Mouse (Mus musculus): Measurements from ENCODE around the gene Cxcr5. TPM values are rescaled to one million over a fixed set of nuclear protein-coding genes. Genes with fewer than 3 reads are reported as not detected.
"Not testable (repeated sequence)": the region's sequence is repeated elsewhere in the genome, so short reads cannot be mapped to it uniquely, and the experiment has no call there.

The Cxcr5 gene
- polyA plus RNA-seq, 1 experiment from 2014 or later, result 0.46 TPM

DNA sequence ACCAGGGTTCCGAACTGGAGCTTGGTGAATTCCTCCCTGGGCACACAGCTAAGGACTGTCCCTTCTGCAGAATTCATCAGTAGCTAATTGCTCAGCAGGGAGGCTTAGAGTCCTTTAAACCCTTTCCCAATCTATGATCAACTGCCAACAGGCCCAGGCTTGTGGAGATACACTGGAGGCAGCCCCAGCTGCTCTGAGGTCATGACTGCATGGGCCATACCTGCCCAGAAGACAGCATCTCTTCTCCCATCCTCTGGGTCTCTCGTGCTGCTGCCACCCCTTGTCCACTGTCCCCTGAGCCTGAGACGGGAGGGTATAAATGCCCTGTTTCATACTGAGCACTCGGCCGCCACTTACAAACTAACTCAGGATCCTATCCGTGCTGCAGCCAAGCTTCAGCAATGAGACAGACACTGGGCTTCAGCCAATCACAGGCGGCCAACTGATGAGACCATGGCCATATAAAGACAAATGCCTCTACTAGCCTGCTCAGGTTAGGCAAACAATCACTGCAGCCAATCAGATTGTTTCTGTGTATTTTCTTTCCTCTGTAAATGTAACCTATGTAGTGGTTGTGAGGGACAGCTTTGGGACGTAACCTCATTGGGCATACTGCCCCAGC, 25.1 kb upstream of the Cxcr5 start:
- Histone ChIP-seq H3K27me3 (no peaks in the 10 kb centered on the region), H3K9ac (no peak overlapping the region), H3K27ac (peak overlapping the region; percentile 38; the same call in 1 of the 2 replicates), H3K4me1 (peaks cover 6% of the 10 kb centered on the region; the same call in 1 of the 2 replicates), H3K36me3 (no peaks in the 10 kb centered on the region), H3K9me3 (no peaks in the 10 kb centered on the region), H3K4me3 (no peak overlapping the region), H3K4me2 (no peak overlapping the region)
- whole genome bisulfite sequencing, result 59% methylated on average over 8 of the region's 8 CpGs
- no peak for ATAC-seq (ENCODE audit: insufficient number of reproducible peaks, low FRiP score, low TSS enrichment, low read depth)

DNA sequence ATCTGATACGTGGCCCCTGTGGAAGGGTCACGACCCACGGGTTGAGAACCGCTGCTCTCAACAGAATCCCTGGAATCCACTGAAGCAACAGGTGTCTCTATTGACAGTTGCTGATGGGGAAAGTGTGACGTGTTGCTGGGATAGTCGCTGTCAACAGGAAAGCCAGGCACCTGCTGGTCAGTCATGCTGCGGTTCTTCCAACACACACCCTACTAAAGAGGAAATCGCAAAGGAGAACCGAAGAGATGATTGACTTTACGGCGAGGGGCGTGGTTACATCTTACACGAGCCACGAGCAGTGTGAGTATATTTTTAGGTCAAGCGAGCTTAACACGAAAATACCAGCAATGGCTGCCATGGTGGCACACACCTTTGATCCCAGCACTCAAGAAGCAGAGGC, 20.7 kb upstream of the Cxcr5 start:
- H3K9ac ChIP-seq, result no peak overlapping the region
- H3K27ac ChIP-seq, result no peak overlapping the region
- H3K4me3 ChIP-seq, result no peak overlapping the region
- 74% methylated on average over 16 of the region's 16 CpGs for WGBS
- H3K4me1 ChIP-seq, result peaks cover 6% of the 10 kb centered on the region; the same call in 1 of the 2 replicates
- no peak overlapping the region for H3K4me2 ChIP-seq
- no peaks in the 10 kb centered on the region for H3K36me3 ChIP-seq
- H3K9me3 ChIP-seq, result no peaks in the 10 kb centered on the region
- H3K27me3 ChIP-seq, result no peaks in the 10 kb centered on the region
- no peak for ATAC-seq (ENCODE audit: insufficient number of reproducible peaks, low FRiP score, low TSS enrichment, low read depth)

DNA sequence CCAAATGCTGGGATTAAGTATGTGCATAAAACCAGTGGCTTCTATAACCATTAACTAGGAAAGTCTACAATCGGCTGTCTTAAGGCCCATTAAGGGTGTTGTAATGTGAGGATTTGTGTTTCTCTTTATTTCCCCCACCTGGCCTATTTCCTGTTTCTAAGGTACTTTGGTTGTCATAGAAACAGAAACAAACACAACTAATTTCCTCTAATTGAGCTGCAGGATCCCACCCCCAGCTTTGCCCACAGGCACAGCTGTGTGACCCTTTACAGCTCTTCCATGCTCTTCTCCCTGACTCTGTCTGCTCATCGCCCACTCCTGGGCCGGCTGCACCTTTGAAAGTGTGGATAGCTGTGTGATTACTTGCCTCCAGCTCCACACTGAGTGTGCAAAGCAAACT, 19.7 kb upstream of the Cxcr5 start:
- H3K4me2 ChIP-seq, result no peak overlapping the region
- WGBS, result 14% methylated on average over 3 of the region's 3 CpGs
- no peak for ATAC-seq (ENCODE audit: insufficient number of reproducible peaks, low FRiP score, low TSS enrichment, low read depth)

DNA sequence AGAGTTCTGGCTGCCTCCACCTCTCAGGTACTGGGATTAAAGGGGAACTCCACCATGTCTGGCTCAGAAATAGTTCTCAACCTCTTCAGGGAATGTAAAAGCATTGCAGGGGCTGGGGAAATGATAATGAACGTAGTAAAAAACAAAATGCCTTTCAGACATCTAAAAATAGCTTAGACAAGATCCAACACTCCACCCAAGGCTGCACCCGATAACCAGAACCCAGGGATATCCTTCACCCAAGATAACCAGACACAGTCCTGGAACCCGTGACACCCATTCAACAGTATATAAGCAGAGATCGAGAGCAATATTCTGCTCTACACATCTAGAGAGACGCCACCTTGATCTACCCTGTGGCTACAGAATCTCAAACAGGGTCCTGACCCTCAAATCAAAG, 18.4 kb upstream of the Cxcr5 start:
- Histone ChIP-seq H3K27me3 (no peaks in the 10 kb centered on the region), H3K4me1 (no peaks in the 10 kb centered on the region), H3K36me3 (no peaks in the 10 kb centered on the region), H3K9me3 (no peaks in the 10 kb centered on the region), H3K4me3 (no peak overlapping the region), H3K27ac (no peak overlapping the region), H3K9ac (no peak overlapping the region), H3K4me2 (no peak overlapping the region)
- no peak for ATAC-seq (ENCODE audit: insufficient number of reproducible peaks, low FRiP score, low TSS enrichment, low read depth)
- 83% methylated on average over 5 of the region's 5 CpGs for WGBS

More for the DNA sequence above, 19.7 kb upstream of the Cxcr5 start:
- H3K4me1 ChIP-seq, result peaks cover under 1% of the 10 kb centered on the region; the same call in 1 of the 2 replicates
- H3K27ac ChIP-seq, result no peak overlapping the region
- no peaks in the 10 kb centered on the region for H3K9me3 ChIP-seq
- no peak overlapping the region for H3K4me3 ChIP-seq
- no peak overlapping the region for H3K9ac ChIP-seq
- H3K27me3 ChIP-seq, result no peaks in the 10 kb centered on the region
- no peaks in the 10 kb centered on the region for H3K36me3 ChIP-seq

DNA sequence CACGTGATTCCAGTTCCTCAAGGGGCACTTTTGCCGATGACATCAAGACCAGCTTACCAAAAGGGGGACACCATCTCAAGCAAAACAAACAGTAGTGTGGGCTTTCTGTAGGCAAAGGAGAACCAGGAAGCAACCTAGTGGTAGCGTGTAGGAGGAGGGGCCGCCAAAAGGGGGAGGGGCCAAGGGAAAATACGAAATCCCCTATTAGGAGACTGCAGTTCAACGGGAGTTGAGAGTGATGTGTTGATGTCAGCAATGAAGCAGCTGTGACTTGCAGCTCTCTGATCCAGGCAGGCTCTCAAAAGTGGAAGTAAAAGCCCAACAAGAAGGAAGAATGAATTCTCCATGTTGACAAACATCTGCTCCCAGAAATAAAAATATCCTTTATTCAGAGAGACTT, 17.7 kb upstream of the Cxcr5 start:
- ATAC-seq (ENCODE audit: insufficient number of reproducible peaks, low FRiP score, low TSS enrichment, low read depth), result no peak
- H3K4me3 ChIP-seq, result no peak overlapping the region
- H3K9ac ChIP-seq, result no peak overlapping the region

DNA sequence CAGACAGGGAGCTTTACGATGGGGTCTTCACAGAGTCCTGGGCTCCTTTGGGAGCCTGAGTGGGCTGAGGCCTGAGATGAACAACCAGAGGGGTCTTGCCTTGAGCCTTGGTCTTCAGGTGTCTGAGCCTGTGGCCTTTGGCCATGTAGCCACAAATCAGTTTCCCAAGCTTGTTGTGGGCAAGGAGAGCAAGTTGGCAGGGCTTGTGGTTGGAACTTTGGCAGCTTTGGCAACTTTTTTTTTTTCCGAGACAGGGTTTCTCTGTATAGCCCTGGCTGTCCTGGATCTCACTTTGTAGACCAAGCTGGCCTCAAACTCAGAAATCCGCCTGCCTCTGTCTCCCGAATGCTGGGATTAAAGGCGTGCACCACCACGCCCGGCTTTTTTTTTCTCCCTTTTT, 14.4 kb upstream of the Cxcr5 start:
- H3K4me3 ChIP-seq; H3K4me2 ChIP-seq; H3K4me1 ChIP-seq; H3K36me3 ChIP-seq; H3K9ac ChIP-seq; H3K27ac ChIP-seq; ATAC-seq (ENCODE audit: insufficient number of reproducible peaks, low FRiP score, low TSS enrichment, low read depth); H3K9me3 ChIP-seq; H3K27me3 ChIP-seq: not testable (repeated sequence)
- 87% methylated on average over 7 of the region's 7 CpGs for WGBS

More for the DNA sequence above, 17.7 kb upstream of the Cxcr5 start:
- no peak overlapping the region for H3K4me2 ChIP-seq
- no peaks in the 10 kb centered on the region for H3K4me1 ChIP-seq
- H3K27ac ChIP-seq, result no peak overlapping the region
- WGBS, result 32% methylated on average over 6 of the region's 6 CpGs
- no peaks in the 10 kb centered on the region for H3K9me3 ChIP-seq
- H3K27me3 ChIP-seq, result no peaks in the 10 kb centered on the region
- H3K36me3 ChIP-seq, result no peaks in the 10 kb centered on the region

DNA sequence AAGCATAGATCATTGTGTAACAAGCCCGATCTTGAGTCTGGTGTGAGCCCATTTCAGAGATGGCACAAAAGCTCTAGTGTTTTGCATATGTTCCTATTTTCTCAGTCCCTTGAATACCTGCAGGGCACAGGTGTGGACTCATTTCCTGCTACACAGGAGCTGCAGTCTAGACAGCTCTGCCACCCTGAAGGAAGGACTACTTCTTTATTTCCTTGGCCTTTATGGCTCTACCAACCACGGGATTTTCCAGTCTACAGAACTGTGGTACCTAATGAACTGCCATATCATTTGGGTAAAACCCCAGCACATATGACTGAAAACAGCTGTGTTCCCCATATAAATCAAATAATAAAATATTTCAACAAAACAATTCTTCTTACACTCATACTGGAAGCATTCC, 13.4 kb upstream of the Cxcr5 start:
- no peak for ATAC-seq (ENCODE audit: insufficient number of reproducible peaks, low FRiP score, low TSS enrichment, low read depth)
- no peaks in the 10 kb centered on the region for H3K9me3 ChIP-seq
- no peak overlapping the region for H3K27ac ChIP-seq
- H3K9ac ChIP-seq, result no peak overlapping the region
- H3K4me1 ChIP-seq, result no peaks in the 10 kb centered on the region
- WGBS, result 64% methylated on average over 2 of the region's 2 CpGs
- H3K4me3 ChIP-seq, result no peak overlapping the region
- H3K36me3 ChIP-seq, result no peaks in the 10 kb centered on the region
- H3K4me2 ChIP-seq, result no peak overlapping the region
- no peaks in the 10 kb centered on the region for H3K27me3 ChIP-seq

DNA sequence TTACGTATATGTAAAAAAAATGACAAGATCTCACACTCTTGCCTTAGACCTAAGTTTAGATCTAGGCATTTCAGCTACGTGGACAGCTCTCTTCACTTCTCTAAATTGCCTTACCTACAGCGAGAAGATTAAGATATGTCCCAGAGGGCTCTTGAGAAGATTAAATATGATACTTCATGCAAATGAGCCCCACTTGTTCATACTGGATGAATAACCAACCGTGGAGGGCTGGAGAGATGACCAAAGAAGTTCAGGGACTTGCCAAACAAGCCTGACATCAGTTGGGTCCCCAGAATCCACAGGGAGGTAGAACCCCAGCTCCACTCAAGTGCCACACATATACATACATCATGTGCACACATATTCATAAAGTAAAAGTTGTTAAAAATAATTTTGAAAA, 11.6 kb upstream of the Cxcr5 start:
- 67% methylated on average over 4 of the region's 4 CpGs for WGBS
- H3K4me3 ChIP-seq, result no peak overlapping the region
- H3K4me2 ChIP-seq, result no peak overlapping the region
- no peak overlapping the region for H3K9ac ChIP-seq
- no peaks in the 10 kb centered on the region for H3K9me3 ChIP-seq
- no peaks in the 10 kb centered on the region for H3K36me3 ChIP-seq
- no peaks in the 10 kb centered on the region for H3K27me3 ChIP-seq
- no peak overlapping the region for H3K27ac ChIP-seq
- no peak for ATAC-seq (ENCODE audit: insufficient number of reproducible peaks, low FRiP score, low TSS enrichment, low read depth)
- H3K4me1 ChIP-seq, result no peaks in the 10 kb centered on the region

DNA sequence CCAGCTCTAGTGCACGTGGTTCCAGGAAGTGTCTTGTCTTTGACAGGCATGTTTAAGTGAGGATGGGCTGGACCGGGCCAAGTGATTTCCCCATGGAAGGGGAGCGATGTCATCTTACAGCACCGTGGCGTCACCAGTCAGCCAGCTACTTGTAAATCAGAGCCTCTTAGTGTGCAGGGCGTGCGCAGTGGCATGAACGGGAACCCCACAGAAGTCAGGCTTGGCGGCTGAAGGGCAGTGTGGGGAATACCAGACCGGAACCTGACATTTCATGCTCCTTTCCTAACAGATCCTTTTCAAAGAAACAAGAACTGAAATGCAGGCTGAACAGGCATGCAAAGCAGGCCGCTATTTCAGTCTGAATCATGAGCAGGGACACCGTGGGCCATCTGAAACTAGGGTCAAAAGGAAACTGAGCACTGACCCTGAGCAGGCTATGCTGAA, 9.3 kb upstream of the Cxcr5 start:
- Histone ChIP-seq H3K27ac (no peak overlapping the region), H3K9ac (no peak overlapping the region), H3K36me3 (no peaks in the 10 kb centered on the region), H3K9me3 (no peaks in the 10 kb centered on the region), H3K4me1 (no peaks in the 10 kb centered on the region), H3K4me3 (no peak overlapping the region), H3K4me2 (no peak overlapping the region), H3K27me3 (no peaks in the 10 kb centered on the region)
- ATAC-seq (ENCODE audit: insufficient number of reproducible peaks, low FRiP score, low TSS enrichment, low read depth), result no peak
- 73% methylated on average over 12 of the region's 12 CpGs for WGBS

DNA sequence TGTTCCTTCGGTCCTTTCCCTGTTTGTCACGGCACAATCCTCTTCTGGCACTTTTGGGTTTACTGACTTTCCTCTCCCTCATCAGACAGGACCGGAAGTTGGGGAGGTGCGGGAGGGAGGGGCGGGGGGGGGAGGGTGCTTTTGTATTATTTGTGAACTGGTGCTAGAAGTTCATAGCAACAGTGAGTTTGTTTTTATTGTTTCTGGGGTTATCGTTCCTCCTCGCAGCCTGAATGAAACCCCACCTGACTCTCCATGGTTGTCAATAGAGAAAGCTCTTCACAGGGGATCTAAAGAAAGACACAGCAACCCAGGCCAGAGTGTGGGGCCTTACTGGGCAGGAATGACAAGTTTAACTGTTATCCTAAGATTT, 6.4 kb upstream of the Cxcr5 start:
- H3K4me3 ChIP-seq, result no peak overlapping the region
- no peaks in the 10 kb centered on the region for H3K4me1 ChIP-seq
- H3K9me3 ChIP-seq, result no peaks in the 10 kb centered on the region
- 44% methylated on average over 7 of the region's 7 CpGs for WGBS
- H3K27me3 ChIP-seq, result no peaks in the 10 kb centered on the region
- H3K27ac ChIP-seq, result no peak overlapping the region
- H3K4me2 ChIP-seq, result no peak overlapping the region
- no peak overlapping the region for H3K9ac ChIP-seq
- H3K36me3 ChIP-seq, result no peaks in the 10 kb centered on the region
- no peak for ATAC-seq (ENCODE audit: insufficient number of reproducible peaks, low FRiP score, low TSS enrichment, low read depth)

DNA sequence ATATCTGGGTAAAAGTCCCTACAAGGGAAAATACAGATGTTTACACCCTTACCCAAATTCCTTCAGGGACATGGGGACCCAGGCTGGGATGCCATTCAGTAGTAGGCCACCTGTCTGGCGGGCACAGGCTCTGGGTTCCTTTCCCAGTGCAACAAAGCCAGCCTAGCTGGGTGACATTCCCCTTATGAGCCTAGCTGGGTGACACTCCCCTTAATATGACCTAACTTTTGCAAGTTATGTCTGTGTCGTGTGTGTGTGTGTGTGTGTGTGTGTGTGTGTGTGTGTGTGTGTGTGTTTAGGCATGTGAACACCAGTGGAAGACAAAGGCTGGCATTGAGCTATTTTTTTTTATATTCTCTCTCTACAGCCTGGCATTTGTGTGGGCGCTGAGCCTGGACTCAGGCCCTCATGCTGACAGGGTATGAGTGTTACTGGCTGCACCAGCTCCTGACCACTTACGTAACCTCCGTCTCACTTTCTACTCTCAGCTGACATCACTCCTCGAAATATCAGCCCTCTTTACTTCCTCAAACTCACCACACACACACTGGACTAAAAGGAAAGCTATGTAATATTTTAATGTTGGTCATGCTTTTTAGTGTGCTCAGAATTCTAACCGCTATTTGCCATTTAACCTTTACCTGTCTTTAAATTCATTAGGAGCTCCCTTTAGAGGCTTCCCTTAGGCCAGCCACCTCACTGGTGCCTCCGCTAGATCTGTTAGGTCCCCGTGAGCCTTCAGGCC, 5.8 kb upstream of the Cxcr5 start:
- no peak overlapping the region for H3K27ac ChIP-seq

DNA sequence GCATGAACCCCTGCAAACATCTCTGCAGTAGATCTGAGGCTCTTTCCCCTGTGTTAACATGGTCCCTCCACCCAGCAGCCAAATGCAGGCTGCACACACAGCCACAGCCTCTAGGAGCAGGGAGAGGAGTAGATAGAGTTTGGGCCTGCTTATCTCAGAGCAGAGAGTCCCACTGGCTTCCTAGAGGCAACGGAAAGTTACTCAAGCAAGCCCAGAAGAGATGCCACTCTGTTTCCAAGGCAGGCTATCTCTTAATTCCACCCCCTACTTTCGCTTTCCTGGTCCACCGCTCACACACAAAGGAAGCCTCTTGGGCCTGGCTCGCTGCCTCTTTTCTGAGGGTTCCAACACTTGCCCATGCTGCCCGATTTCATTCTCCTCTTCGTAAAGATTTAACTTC, 3.7 kb upstream of the Cxcr5 start:
- Histone ChIP-seq H3K36me3 (no peaks in the 10 kb centered on the region), H3K4me2 (no peak overlapping the region), H3K27me3 (no peaks in the 10 kb centered on the region), H3K4me3 (no peak overlapping the region), H3K9ac (no peak overlapping the region), H3K27ac (no peak overlapping the region), H3K4me1 (no peaks in the 10 kb centered on the region), H3K9me3 (no peaks in the 10 kb centered on the region)
- WGBS, result 81% methylated on average over 6 of the region's 6 CpGs
- ATAC-seq (ENCODE audit: insufficient number of reproducible peaks, low FRiP score, low TSS enrichment, low read depth), result no peak

More for the DNA sequence above, 5.8 kb upstream of the Cxcr5 start:
- WGBS, result 66% methylated on average over 9 of the region's 9 CpGs
- Histone ChIP-seq H3K27me3 (no peaks in the 10 kb centered on the region), H3K4me3 (no peak overlapping the region), H3K36me3 (no peaks in the 10 kb centered on the region), H3K9ac (no peak overlapping the region), H3K4me1 (no peaks in the 10 kb centered on the region), H3K4me2 (no peak overlapping the region), H3K9me3 (no peaks in the 10 kb centered on the region)
- no peak for ATAC-seq (ENCODE audit: insufficient number of reproducible peaks, low FRiP score, low TSS enrichment, low read depth)
